Mouse (Mus musculus) spleen, adult 2 months (tissue): ENCODE measurements around the gene Tmco4.

Source experiments
- CTCF ChIP-seq: fragments of 200-500 bp; IDR thresholded peaks from 2 replicates; pipeline ENCODE4 v1.5.1; 2011; ENCODE audit warnings: mild to moderate bottlenecking, inconsistent platforms; ENCODE audit not compliant: insufficient read depth, insufficient read length, insufficient replicate concordance; ENCODE audit errors: extremely low read depth
- POLR2A ChIP-seq: fragments of 200-500 bp; IDR thresholded peaks from 2 replicates; pipeline ENCODE4 v1.6.1; 2011; ENCODE audit warnings: low read depth, low read length, inconsistent platforms

- no peak for TF ChIP-seq CTCF
- no peak for TF ChIP-seq POLR2A
Measured at GRCm38 (mm10) chr4:138941401-138941800, 31.3 kb upstream of the Tmco4 start.
